Mouse (Mus musculus) left cerebral cortex, postnatal 10 days (tissue): Measurements from ENCODE around the gene Tm4sf19. TPM values are rescaled to one million over a fixed set of nuclear protein-coding genes. Genes with fewer than 3 reads are reported as not detected.

Source experiments
- DNase-seq, 2 experiments: peaks; one replicate each; pipeline ENCODE4 v3.0.0; 2021 to 2022; ENCODE audit warnings: low spot score in 2 of 2, mixed read lengths in 1 of 2; ENCODE audit errors: extremely low spot score in 1 of 2
- intact Hi-C: fragments of 180-260 bp; cut with DNase I; formaldehyde crosslinking; loops from one replicate; pipeline ENCODE4 v1.15.1; 2025
- total RNA-seq, 2 experiments: library from RNA; stranded (reverse); gene quantifications; 2 replicates each; pipeline ENCODE4 v1.2.3; 2021

Gene Tm4sf19
- total RNA-seq, 2 experiments from 2014 or later: 0.28 TPM; not detected in 1

DNA sequence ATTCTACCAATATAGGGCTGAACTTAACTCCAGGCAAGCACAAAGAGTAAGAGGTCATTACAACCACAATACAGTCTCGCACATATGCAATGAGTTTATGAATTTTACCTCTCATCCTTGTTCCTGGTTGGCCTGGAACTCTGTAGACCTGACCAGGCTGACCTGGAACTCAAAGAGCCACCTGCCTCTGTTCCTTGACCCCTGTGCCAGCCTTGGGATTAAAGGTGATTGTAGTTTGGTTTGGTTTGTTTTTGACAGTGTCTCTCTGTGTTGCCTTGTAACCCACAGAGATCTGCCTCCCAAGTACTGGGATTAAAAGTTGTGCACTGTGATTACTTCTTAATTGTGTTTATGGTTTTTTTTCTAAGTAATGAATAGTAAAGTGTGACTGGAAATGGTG is 56.5 kb downstream of the Tm4sf19 start:
- no peak for DNase-seq
- intact Hi-C loops: no loop called here

Other genes starting within 250 kb of the Tm4sf19 start
- 10 to 100 TPM in 1 of 2 experiments, 1 to 10 TPM in 1; 7.3 to 10.3 TPM for gene Nrros, start 234.9 kb upstream of the Tm4sf19 start, total RNA-seq
- gene Bex6, start 220.7 kb upstream of the Tm4sf19 start, total RNA-seq: not detected
- gene Fbxo45, start 153.3 kb upstream of the Tm4sf19 start, total RNA-seq: 10 to 100 TPM; 39.7 to 39.8 TPM
- gene Wdr53, start 153.3 kb upstream of the Tm4sf19 start, total RNA-seq: 10 to 100 TPM; 11.3 to 13.3 TPM
- gene Smco1, start 129.0 kb upstream of the Tm4sf19 start, total RNA-seq: not detected
- 10 to 100 TPM; 29.6 to 34.4 TPM for gene Rnf168, start 123.0 kb upstream of the Tm4sf19 start, total RNA-seq
- 10 to 100 TPM; 52.5 to 59.5 TPM for gene Ubxn7, start 68.2 kb upstream of the Tm4sf19 start, total RNA-seq
- gene Tctex1d2, start 19.2 kb downstream of the Tm4sf19 start, total RNA-seq: 10 to 100 TPM; 13.9 to 16.1 TPM
- 10 to 100 TPM; 44.1 to 44.3 TPM for gene Pcyt1a, start 30.4 kb downstream of the Tm4sf19 start, total RNA-seq
- gene Slc51a, start 87.4 kb downstream of the Tm4sf19 start, total RNA-seq: not detected
- gene Zdhhc19, start 95.8 kb downstream of the Tm4sf19 start, total RNA-seq: not detected
- 100 to 1,000 TPM; 106 to 111 TPM for gene Tfrc, start 208.4 kb downstream of the Tm4sf19 start, total RNA-seq
- gene Tnk2, start 243.4 kb downstream of the Tm4sf19 start, total RNA-seq: 100 to 1,000 TPM in 1 of 2 experiments, 10 to 100 TPM in 1; 93.2 to 107 TPM